Mouse (Mus musculus) subcutaneous adipose tissue, adult 2 months (tissue): ENCODE measurements around the gene Mical2. TPM values are rescaled to one million over a fixed set of nuclear protein-coding genes. Genes with fewer than 3 reads are reported as not detected.

Experiments used
- polyA plus RNA-seq: library from polyadenylated mRNA; depleted of rRNA; stranded (reverse); fragments of >200 nt; gene quantifications from 2 replicates; pipeline ENCODE4 v1.2.3, GENCODE M21; 2012; ENCODE audit warnings: low replicate concordance; rRNA removed

Mical2 gene
- polyA plus RNA-seq = 13.8 and 38.7 TPM in 2 replicates

DNA sequence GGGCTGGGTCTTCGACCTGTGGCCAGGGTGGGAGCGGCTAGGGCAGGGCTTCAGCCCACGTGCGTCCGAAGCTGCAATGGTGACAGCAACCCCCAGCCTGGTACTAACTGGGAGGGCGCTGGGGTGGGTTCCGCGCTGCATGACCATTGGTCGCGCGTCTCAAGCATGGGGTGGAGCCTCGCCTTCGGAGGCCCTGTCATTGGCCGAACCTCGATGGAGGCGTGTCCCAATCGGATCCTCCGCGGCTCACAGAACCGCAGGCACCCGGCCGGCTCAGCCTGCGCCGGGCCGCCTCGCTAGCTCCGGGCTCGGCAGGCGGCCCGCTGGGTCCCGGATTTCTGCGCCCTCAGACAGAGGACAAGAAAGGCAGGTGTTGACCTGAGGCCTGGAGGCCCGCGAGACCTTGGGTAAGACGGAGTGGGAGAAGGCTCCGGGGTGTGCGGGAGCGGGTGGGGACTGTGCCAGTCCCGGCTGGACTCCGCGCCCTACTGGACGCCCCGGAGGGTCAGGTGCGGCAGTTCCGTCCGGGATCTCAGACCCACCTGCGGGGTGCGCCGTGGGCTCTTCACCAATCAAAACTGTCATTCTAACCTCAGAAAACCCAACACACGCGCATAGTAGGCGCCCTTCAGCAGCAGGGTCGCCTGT is at the start of gene Mical2:
TSS of gene Mical2 (plus strand) at position 242 of the 648 bp plus-strand sequence.

DNA sequence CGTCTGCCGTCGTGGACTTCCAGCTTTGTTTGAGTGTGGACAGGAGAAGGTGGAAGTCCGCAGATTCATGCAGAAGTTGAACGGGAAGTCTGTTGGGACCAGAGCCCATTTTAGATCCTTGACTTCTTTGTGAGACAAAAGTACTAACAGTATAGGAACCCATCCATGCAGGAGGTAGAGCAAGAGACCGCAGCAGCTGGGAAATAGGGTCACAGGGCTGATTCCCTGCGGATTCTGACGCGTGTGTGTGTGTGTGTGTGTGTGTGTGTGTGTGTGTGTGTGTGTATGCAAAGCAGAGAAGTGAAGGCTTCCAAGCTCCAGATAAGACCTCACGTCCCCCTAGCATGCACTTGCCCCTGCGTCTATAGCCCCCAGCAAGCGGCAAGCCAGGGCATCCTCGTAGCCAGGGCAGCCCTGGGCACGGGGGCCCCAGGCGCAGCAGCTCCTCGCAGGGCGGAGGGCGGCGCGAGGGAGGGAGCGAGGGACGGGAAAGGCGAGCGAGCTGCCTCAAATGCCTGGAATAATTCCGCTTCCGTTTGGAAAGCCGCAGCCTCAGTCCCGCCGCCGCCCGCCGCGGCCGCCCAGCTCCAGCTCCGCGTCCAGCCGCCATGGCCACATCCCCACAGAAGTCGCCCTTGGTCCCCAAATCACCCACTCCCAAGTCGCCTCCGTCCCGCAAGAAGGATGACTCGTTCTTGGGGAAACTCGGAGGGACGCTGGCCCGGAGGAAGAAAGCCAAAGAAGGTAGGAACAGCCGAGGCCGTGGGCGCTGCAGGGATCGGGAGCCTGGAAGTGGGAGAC is 201.9 kb downstream of the Mical2 start, which contains the start of gene Parva:
TSS of gene Parva (plus strand) at position 149 of the 801 bp plus-strand sequence.

Other genes with a start within 250 kb of the Mical2 start
- 12.7 and 18.1 TPM in 2 replicates for gene Usp47, start 202.4 kb upstream of the Mical2 start, polyA plus RNA-seq
- 2.8 and 38.9 TPM in 2 replicates for gene Dkk3, start 66.8 kb upstream of the Mical2 start, polyA plus RNA-seq
- gene Parva, start 201.6 kb downstream of the Mical2 start, polyA plus RNA-seq = 112 and 135 TPM in 2 replicates